ENCODE assay signal across 10 mouse cellular contexts in genomic region chr12:73632671-73633244, GRCm38 (mm10). TPM values are rescaled to one million over a fixed set of nuclear protein-coding genes. Genes with fewer than 3 reads are reported as not detected.
A peak's percentile ranks its signal among the peaks of the same experiment; 100 is the strongest.
DNase-seq lines count a peak whose midpoint lies in the region; ATAC-seq and TF ChIP-seq lines count a peak whose summit lies in the region.
"Had no signal": no experiment of that assay in that cellular context is flagged by ENCODE, and none has a peak within 500 bp of the region (broad histone marks: within the 10 kb centered on the region; RNA-seq: fewer than 3 reads in every experiment).

No protein-coding gene starts in this region.

- TF ChIP-seq POLR2A in bone marrow macrophage, adult 2 months (IDR thresholded peaks at IDR 0.05; ENCODE audit: borderline replicate concordance, low read depth, low read length): no peak

- no peaks in the 10 kb centered on the region for H3K27me3 ChIP-seq in heart, embryonic 13.5 days (replicated peaks)
- no peaks in the 10 kb centered on the region for H3K27me3 ChIP-seq in neural tube, embryonic 15.5 days (replicated peaks)
- H3K27me3 ChIP-seq in midbrain, embryonic 14.5 days (ENCODE audit: control insufficient read depth, insufficient read depth, low read length): no peaks in the 10 kb centered on the region
- H3K27me3 ChIP-seq: embryonic facial prominence, embryonic 12.5 days had no signal

- H3K4me3 ChIP-seq in heart, embryonic 13.5 days: no peak overlapping the region
- peak overlapping the region; percentile 3; the same call in 1 of the 2 replicates for H3K4me3 ChIP-seq in bone marrow macrophage, adult 2 months (ENCODE audit: insufficient read depth, low read length)
- H3K4me3 ChIP-seq in neural tube, embryonic 15.5 days (replicated peaks): no peak overlapping the region
- H3K4me3 ChIP-seq in midbrain, embryonic 14.5 days (replicated peaks; ENCODE audit: low read depth, low read length): no peak overlapping the region
- H3K4me3 ChIP-seq: embryonic facial prominence, embryonic 12.5 days had no signal

- ATAC-seq in heart, embryonic 13.5 days (ENCODE audit: extremely low read depth, insufficient number of reproducible peaks, low FRiP score, low TSS enrichment): no peak
- ATAC-seq in megakaryocyte, adult 5-6 weeks (ENCODE audit: poor library complexity, severe bottlenecking): peak; percentile 46
- ATAC-seq in neural tube, embryonic 15.5 days (ENCODE audit: low FRiP score): no peak
- no peak for ATAC-seq in midbrain, embryonic 14.5 days (ENCODE audit: low FRiP score, low TSS enrichment)

- no peaks in the 10 kb centered on the region for H3K36me3 ChIP-seq in heart, embryonic 13.5 days
- no peaks in the 10 kb centered on the region for H3K36me3 ChIP-seq in neural tube, embryonic 15.5 days
- no peaks in the 10 kb centered on the region for H3K36me3 ChIP-seq in midbrain, embryonic 14.5 days (ENCODE audit: control insufficient read depth, insufficient read depth, low read length)
- H3K36me3 ChIP-seq: embryonic facial prominence, embryonic 12.5 days had no signal

- H3K27ac ChIP-seq in heart, embryonic 13.5 days (replicated peaks): peak overlapping the region; percentile 5; the same call in 1 of the 2 replicates
- peak overlapping the region; percentile 59 for H3K27ac ChIP-seq in bone marrow macrophage, adult 2 months (ENCODE audit: insufficient read depth, low read depth, low read length)
- H3K27ac ChIP-seq in neural tube, embryonic 15.5 days (replicated peaks): no peak overlapping the region
- no peak overlapping the region for H3K27ac ChIP-seq in midbrain, embryonic 14.5 days (replicated peaks; ENCODE audit: low read depth, low read length)
- H3K27ac ChIP-seq: embryonic facial prominence, embryonic 12.5 days had no signal

- peaks cover 27% of the 10 kb centered on the region for H3K4me1 ChIP-seq in heart, embryonic 13.5 days
- peaks cover 53% of the 10 kb centered on the region for H3K4me1 ChIP-seq in bone marrow macrophage, adult 2 months (ENCODE audit: control insufficient read depth, insufficient read depth, low read length)
- H3K4me1 ChIP-seq in neural tube, embryonic 15.5 days: no peaks in the 10 kb centered on the region
- no peaks in the 10 kb centered on the region for H3K4me1 ChIP-seq in midbrain, embryonic 14.5 days (ENCODE audit: control insufficient read depth, insufficient read depth, low read length)

- no peak overlapping the region for H3K4me2 ChIP-seq in heart, embryonic 13.5 days
- H3K4me2 ChIP-seq in neural tube, embryonic 15.5 days: no peak overlapping the region
- H3K4me2 ChIP-seq in midbrain, embryonic 14.5 days (ENCODE audit: low read length): no peak overlapping the region
- H3K4me2 ChIP-seq: embryonic facial prominence, embryonic 12.5 days had no signal

- WGBS in heart, embryonic 13.5 days: 20% methylated on average over 8 of the region's 8 CpGs
- 33% methylated on average over 8 of the region's 8 CpGs for WGBS in neural tube, embryonic 15.5 days
- WGBS in midbrain, embryonic 14.5 days: 23% methylated on average over 8 of the region's 8 CpGs

- H3K9me3 ChIP-seq in heart, embryonic 13.5 days: no peaks in the 10 kb centered on the region
- H3K9me3 ChIP-seq in neural tube, embryonic 15.5 days (replicated peaks): no peaks in the 10 kb centered on the region
- no peaks in the 10 kb centered on the region for H3K9me3 ChIP-seq in midbrain, embryonic 14.5 days (ENCODE audit: control insufficient read depth, low read length)
- H3K9me3 ChIP-seq: embryonic facial prominence, embryonic 12.5 days had no signal

- no peak overlapping the region for H3K9ac ChIP-seq in heart, embryonic 13.5 days
- H3K9ac ChIP-seq in neural tube, embryonic 15.5 days (replicated peaks): no peak overlapping the region
- no peak overlapping the region for H3K9ac ChIP-seq in midbrain, embryonic 14.5 days (replicated peaks; ENCODE audit: low read length)
- H3K9ac ChIP-seq: embryonic facial prominence, embryonic 12.5 days had no signal

- DNase-seq in heart, postnatal 4 days: no peak
- peak; percentile 57 to 64 for DNase-seq in kidney, adult 8-10 months
- DNase-seq in left cerebral cortex, postnatal 25 days (ENCODE audit: low spot score in 2 of 2): no peak
- no peak for DNase-seq in midbrain, embryonic 14.5 days
- DNase-seq: gastrocnemius, postnatal 10 days had no signal

- intact Hi-C loops in left cerebral cortex, postnatal 25 days (cut with DNase I): no loop called here

- TF ChIP-seq CTCF in bone marrow macrophage, adult 2 months (IDR thresholded peaks at IDR 0.05; ENCODE audit: low read depth, low read length): no peak

RNA-seq across cellular contexts. Expression of gene Prkch, which starts 48.2 kb away (rescaled TPM):
- polyA plus RNA-seq in heart, embryonic 13.5 days (2015; fragmentation: Nextera tagmentation; extraction: Ambion mirVana): 10.9 and 11.1 TPM in 2 replicates
- total RNA-seq in heart, postnatal 4 days (2021): 10 to 100 TPM; 22.6 to 23.1 TPM
- 42.6 and 44.7 TPM in 2 replicates for polyA plus RNA-seq in bone marrow macrophage, adult 2 months (2012; ENCODE audit: insufficient read depth, insufficient read length, missing spikeins)
- 15.5 and 15.6 TPM in 2 replicates for total RNA-seq in megakaryocyte, adult 5-6 weeks (2015)
- 14.0 and 14.1 TPM in 2 replicates for total RNA-seq in megakaryocyte, adult 5-6 weeks (2017)
- total RNA-seq in left cerebral cortex, postnatal 25 days (2021): 1 to 10 TPM; 3.5 to 9.3 TPM
- polyA plus RNA-seq in neural tube, embryonic 15.5 days (2015; fragmentation: Nextera tagmentation; extraction: Ambion mirVana): 9.2 and 15.5 TPM in 2 replicates
- 6.8 and 8.7 TPM in 2 replicates for polyA plus RNA-seq in midbrain, embryonic 14.5 days (2014; fragmentation: Nextera tagmentation; extraction: Ambion mirVana)

Comparison
In these comparisons a context has a peak if more than half of its experiments do, and no peak if none do; other contexts are left out.
1. H3K27ac ChIP-seq: peak in heart, embryonic 13.5 days (single experiment) and bone marrow macrophage, adult 2 months (single experiment); none in neural tube, embryonic 15.5 days (single experiment) and midbrain, embryonic 14.5 days (single experiment).
2. DNase-seq: peak in kidney, adult 8-10 months (2 of 2); none in heart, postnatal 4 days (single experiment), left cerebral cortex, postnatal 25 days (0 of 2) and midbrain, embryonic 14.5 days (single experiment).